Mouse (Mus musculus): ENCODE measurements around the gene Psmc6. TPM values are rescaled to one million over a fixed set of nuclear protein-coding genes. Genes with fewer than 3 reads are reported as not detected.

Psmc6 gene
- 201 and 203 TPM in 2 replicates for polyA plus RNA-seq (2016; fragmentation: Nextera tagmentation; extraction: Ambion mirVana)

- WGBS, result under 1% methylated on average over 44 of the region's 44 CpGs
- H3K4me3 ChIP-seq, result peak within 1 kb of the TSS; percentile 98
These were observed at the start of gene Psmc6 for GRCm38 (mm10) chr14:45329589-45330181. Gene Psmc6 (plus strand): TSS chr14:45329788.

DNA sequence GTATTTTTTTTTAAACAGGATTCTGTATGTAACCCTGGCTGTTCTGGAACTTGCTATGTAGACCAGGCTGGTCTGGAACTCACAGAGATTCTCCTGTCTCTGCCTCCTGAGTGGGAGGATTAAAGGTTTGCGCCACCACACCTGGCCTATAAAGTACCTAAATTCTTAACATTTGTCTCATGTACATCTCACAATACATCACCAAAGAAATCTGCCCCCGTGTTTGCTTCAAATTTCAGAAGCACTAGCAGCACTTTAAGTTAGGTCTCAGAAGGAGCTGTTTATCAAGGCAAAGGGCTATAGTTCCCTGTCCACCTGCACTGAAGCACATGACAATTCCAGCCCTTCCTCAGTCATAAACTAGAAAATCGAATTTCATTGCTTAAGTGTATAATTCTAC, 47.5 kb upstream of the Psmc6 start:
- no peak for DNase-seq (ENCODE audit: low spot score)
- Histone ChIP-seq H3K27me3 (ENCODE audit: low read depth, poor library complexity, severe bottlenecking) (no peaks in the 10 kb centered on the region), H3K36me3 (peaks cover 3% of the 10 kb centered on the region; the same call in 1 of the 2 replicates), H3K4me1 (no peaks in the 10 kb centered on the region), H3K4me3 (no peak overlapping the region), H3K27ac (no peak overlapping the region), H3K9me3 (replicated peaks) (no peaks in the 10 kb centered on the region)
- WGBS, result 92% methylated on average over 3 of the region's 3 CpGs

More at GRCm38 (mm10) chr14:45329589-45330181, at the start of gene Psmc6:
- Histone ChIP-seq H3K4me1 (peaks cover 8% of the 10 kb centered on the region; the same call in 1 of the 2 replicates), H3K36me3 (peaks cover 37% of the 10 kb centered on the region), H3K27me3 (ENCODE audit: low read depth, poor library complexity, severe bottlenecking) (no peaks in the 10 kb centered on the region), H3K27ac (peak within 1 kb of the TSS; percentile 96), H3K9me3 (replicated peaks) (no peaks in the 10 kb centered on the region)
- DNase-seq (ENCODE audit: low spot score), result peak; percentile 97

GRCm38 (mm10) chr14:45291608-45292007, 38.0 kb upstream of the Psmc6 start:
- Histone ChIP-seq H3K27me3 (ENCODE audit: low read depth, poor library complexity, severe bottlenecking) (no peaks in the 10 kb centered on the region), H3K4me3 (no peak overlapping the region), H3K27ac (no peak overlapping the region), H3K36me3 (peaks cover 18% of the 10 kb centered on the region), H3K9me3 (replicated peaks) (no peaks in the 10 kb centered on the region), H3K4me1 (no peaks in the 10 kb centered on the region)
- 80% methylated on average over 4 of the region's 4 CpGs for WGBS
- no peak for DNase-seq (ENCODE audit: low spot score)

- Histone ChIP-seq H3K9me3 (replicated peaks) (no peaks in the 10 kb centered on the region), H3K36me3 (peaks cover 25% of the 10 kb centered on the region), H3K4me1 (no peaks in the 10 kb centered on the region), H3K27me3 (ENCODE audit: low read depth, poor library complexity, severe bottlenecking) (no peaks in the 10 kb centered on the region), H3K27ac (no peak overlapping the region), H3K4me3 (no peak overlapping the region)
- 80% methylated on average over 4 of the region's 4 CpGs for WGBS
- DNase-seq (ENCODE audit: low spot score), result no peak
These were observed 25.6 kb upstream of the Psmc6 start for GRCm38 (mm10) chr14:45303939-45304338.

DNA sequence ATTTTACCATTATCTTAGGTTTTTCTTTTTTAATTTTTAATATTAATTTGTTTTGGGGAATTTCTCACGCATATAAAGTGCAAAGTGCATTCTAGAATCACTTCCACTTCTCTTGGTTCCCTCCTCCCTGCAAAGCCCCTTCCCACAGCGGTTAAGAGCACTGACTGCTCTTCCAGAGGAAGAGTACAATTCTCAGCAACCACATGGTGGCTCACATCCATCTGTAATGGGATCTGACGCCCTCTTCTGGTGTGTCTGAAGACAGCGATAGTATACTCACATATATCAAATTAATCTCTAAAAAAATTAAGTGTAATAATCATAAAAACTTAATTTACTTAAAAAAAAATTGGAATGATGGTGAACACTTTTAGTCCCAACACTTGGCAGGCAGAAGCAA, 25.2 kb upstream of the Psmc6 start:
- 71% methylated on average over 4 of the region's 4 CpGs for WGBS
- no peak for DNase-seq (ENCODE audit: low spot score)
- Histone ChIP-seq H3K9me3 (replicated peaks) (no peaks in the 10 kb centered on the region), H3K27me3 (ENCODE audit: low read depth, poor library complexity, severe bottlenecking) (no peaks in the 10 kb centered on the region), H3K4me1 (no peaks in the 10 kb centered on the region), H3K27ac (no peak overlapping the region), H3K36me3 (peaks cover 20% of the 10 kb centered on the region), H3K4me3 (no peak overlapping the region)

DNA sequence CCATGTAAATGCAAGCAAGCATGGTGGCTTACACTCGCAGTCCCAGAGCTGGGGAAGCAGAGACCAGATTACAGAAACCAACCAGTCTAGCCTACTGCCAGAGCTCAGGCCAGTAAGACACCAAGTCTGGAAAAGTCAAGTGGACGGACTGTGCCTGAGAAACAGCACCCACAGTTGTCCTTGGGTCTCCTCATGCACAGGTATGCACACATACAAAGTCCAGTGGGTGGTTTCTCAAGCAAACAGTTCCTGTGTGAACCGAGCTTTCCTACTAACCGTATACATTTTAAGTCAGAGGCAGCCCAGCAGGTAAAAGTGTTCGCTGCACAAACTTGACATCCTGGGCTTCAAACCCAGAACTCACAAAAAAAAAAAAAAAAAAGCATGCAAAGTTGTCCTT, 23.7 kb upstream of the Psmc6 start:
- H3K27me3 ChIP-seq (ENCODE audit: low read depth, poor library complexity, severe bottlenecking), result no peaks in the 10 kb centered on the region
- no peaks in the 10 kb centered on the region for H3K4me1 ChIP-seq
- H3K9me3 ChIP-seq (replicated peaks), result no peaks in the 10 kb centered on the region
- H3K36me3 ChIP-seq, result 0 out of 2 replicates have a peak, but pooled peaks cover 6% of the 10 kb centered on the region
- H3K4me3 ChIP-seq, result no peak overlapping the region
- no peak for DNase-seq (ENCODE audit: low spot score)
- 93% methylated on average over 5 of the region's 5 CpGs for WGBS
- H3K27ac ChIP-seq, result no peak overlapping the region

- Histone ChIP-seq H3K4me1 (no peaks in the 10 kb centered on the region), H3K27ac (no peak overlapping the region), H3K9me3 (replicated peaks) (no peaks in the 10 kb centered on the region), H3K4me3 (no peak overlapping the region), H3K36me3 (no peaks in the 10 kb centered on the region), H3K27me3 (ENCODE audit: low read depth, poor library complexity, severe bottlenecking) (no peaks in the 10 kb centered on the region)
- 94% methylated on average over 8 of the region's 8 CpGs for WGBS
- DNase-seq (ENCODE audit: low spot score), result no peak
These were observed 21.8 kb upstream of the Psmc6 start for GRCm38 (mm10) chr14:45307630-45308328.

DNA sequence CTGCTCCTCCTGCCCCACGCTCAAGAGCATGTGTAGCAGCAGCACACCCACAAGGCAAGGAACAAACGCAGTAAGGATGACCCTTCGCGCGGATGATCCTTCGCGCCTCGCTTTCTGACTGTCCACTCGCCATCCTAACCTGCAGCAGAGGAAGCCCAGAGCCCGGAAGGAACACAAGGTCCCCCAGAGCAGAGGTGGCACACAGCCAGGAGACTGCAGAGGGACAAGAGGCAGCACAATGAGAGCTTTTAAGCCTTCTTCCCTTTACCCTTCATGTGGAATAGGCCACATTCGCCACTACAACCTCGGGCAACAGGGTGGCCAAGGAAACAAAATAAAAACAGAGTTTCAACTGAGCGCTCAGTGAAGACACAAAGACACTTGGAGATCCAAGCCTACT, 19.9 kb upstream of the Psmc6 start:
- Histone ChIP-seq H3K4me1 (no peaks in the 10 kb centered on the region), H3K36me3 (no peaks in the 10 kb centered on the region), H3K4me3 (no peak overlapping the region), H3K27me3 (ENCODE audit: low read depth, poor library complexity, severe bottlenecking) (no peaks in the 10 kb centered on the region), H3K9me3 (replicated peaks) (no peaks in the 10 kb centered on the region), H3K27ac (no peak overlapping the region)
- DNase-seq (ENCODE audit: low spot score), result no peak
- 96% methylated on average over 13 of the region's 13 CpGs for WGBS

DNA sequence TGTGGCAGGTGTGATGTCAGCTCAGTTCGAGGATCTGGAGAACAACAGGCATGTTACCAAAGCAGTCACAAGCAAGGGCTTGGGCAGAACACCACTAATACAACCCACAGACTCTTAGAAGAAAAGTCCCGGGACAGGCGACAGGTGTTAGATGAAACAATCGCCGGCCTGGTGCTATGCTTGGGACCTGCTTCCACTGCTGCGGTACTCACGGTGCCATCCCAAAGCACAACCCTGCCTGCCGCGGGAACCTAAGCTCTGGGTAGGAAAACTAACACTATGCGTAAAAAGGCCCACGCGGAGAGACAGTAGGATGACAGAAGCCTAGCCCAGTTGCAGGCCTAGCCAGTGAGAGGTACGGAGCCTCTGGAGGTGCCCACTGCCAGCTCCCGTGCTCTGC, 19.5 kb upstream of the Psmc6 start:
- Histone ChIP-seq H3K9me3 (replicated peaks) (no peaks in the 10 kb centered on the region), H3K27ac (no peak overlapping the region), H3K27me3 (ENCODE audit: low read depth, poor library complexity, severe bottlenecking) (no peaks in the 10 kb centered on the region), H3K4me1 (no peaks in the 10 kb centered on the region), H3K4me3 (no peak overlapping the region), H3K36me3 (no peaks in the 10 kb centered on the region)
- no peak for DNase-seq (ENCODE audit: low spot score)
- WGBS, result 91% methylated on average over 14 of the region's 14 CpGs

DNA sequence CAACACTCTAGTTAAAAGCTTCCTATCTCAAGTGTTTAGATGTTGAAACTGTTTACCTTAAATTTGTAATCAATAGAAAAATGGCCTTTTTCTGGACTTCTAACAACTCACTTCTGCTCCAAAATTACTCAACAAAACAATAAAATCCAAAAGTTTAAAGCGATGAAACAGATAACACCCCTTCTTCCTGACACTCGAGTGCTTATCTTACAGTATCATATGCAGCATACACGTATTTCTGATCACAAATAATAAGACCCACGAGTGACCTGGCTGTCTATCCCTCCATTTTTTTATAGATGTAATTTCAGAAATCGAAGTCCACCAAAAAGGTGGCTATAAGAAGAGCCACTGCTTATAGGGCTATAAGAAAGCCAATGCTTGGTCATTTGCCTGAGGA, 12.7 kb upstream of the Psmc6 start:
- WGBS, result 83% methylated on average over 5 of the region's 5 CpGs
- 0 out of 2 replicates have a peak, but pooled peaks cover 7% of the 10 kb centered on the region for H3K4me1 ChIP-seq
- H3K27me3 ChIP-seq (ENCODE audit: low read depth, poor library complexity, severe bottlenecking), result no peaks in the 10 kb centered on the region
- no peaks in the 10 kb centered on the region for H3K9me3 ChIP-seq (replicated peaks)
- H3K4me3 ChIP-seq, result peak overlapping the region; percentile 93
- H3K36me3 ChIP-seq, result no peaks in the 10 kb centered on the region
- no peak overlapping the region for H3K27ac ChIP-seq
- no peak for DNase-seq (ENCODE audit: low spot score)

- H3K36me3 ChIP-seq, result no peaks in the 10 kb centered on the region
- H3K4me1 ChIP-seq, result 0 out of 2 replicates have a peak, but pooled peaks cover 7% of the 10 kb centered on the region
- no peak for DNase-seq (ENCODE audit: low spot score)
- H3K4me3 ChIP-seq, result peak overlapping the region; percentile 93
- under 1% methylated on average over 37 of the region's 38 CpGs for WGBS
- no peaks in the 10 kb centered on the region for H3K27me3 ChIP-seq (ENCODE audit: low read depth, poor library complexity, severe bottlenecking)
- peak overlapping the region; percentile 98 for H3K27ac ChIP-seq
- no peaks in the 10 kb centered on the region for H3K9me3 ChIP-seq (replicated peaks)
These were observed 11.6 kb upstream of the Psmc6 start for GRCm38 (mm10) chr14:45317921-45318411.

GRCm38 (mm10) chr14:45318426-45319236, 11.0 kb upstream of the Psmc6 start, which contains the start of gene Ero1l:
Gene Ero1l (minus strand): TSS chr14:45318771.
- 1% methylated on average over 73 of the region's 74 CpGs for WGBS
- Histone ChIP-seq H3K27ac (peak within 1 kb of the TSS; percentile 98), H3K27me3 (ENCODE audit: low read depth, poor library complexity, severe bottlenecking) (no peaks in the 10 kb centered on the region), H3K36me3 (no peaks in the 10 kb centered on the region), H3K4me3 (peak within 1 kb of the TSS; percentile 93), H3K4me1 (0 out of 2 replicates have a peak, but pooled peaks cover 7% of the 10 kb centered on the region), H3K9me3 (replicated peaks) (no peaks in the 10 kb centered on the region)
- peak; percentile 85 for DNase-seq (ENCODE audit: low spot score)

Data from limb, embryonic 10.5 days (tissue).